Mouse (Mus musculus) stomach, postnatal 0 days (tissue): ENCODE data around the gene Scaf1. TPM values are rescaled to one million over a fixed set of nuclear protein-coding genes. Genes with fewer than 3 reads are reported as not detected.

Source experiments
- ATAC-seq: fragments of 200-750 bp; cut with Nextera tagmentation; 2 replicates; pipeline ENCODE4 v1.8.0; 2017; ENCODE audit not compliant: low FRiP score, low TSS enrichment
- DNase-seq: peaks from one replicate; pipeline ENCODE4 v3.0.0-alpha.2; 2016; ENCODE audit warnings: low spot score
- H3K27ac ChIP-seq: fragments of 300-500 bp; sonication (generic); replicated peaks from 2 replicates; pipeline ENCODE4 v1.5.1; 2014; ENCODE audit warnings: mild to moderate bottlenecking, control low read depth
- H3K27me3 ChIP-seq: fragments of 300-500 bp; sonication (generic); 2 replicates; pipeline ENCODE4 v1.6.1; 2014; ENCODE audit warnings: low read length; ENCODE audit not compliant: control insufficient read depth, insufficient read depth
- H3K36me3 ChIP-seq: fragments of 300-500 bp; sonication (generic); 2 replicates; pipeline ENCODE4 v1.6.1; 2014; ENCODE audit warnings: low read length, mixed read lengths; ENCODE audit not compliant: control insufficient read depth, insufficient read depth
- H3K4me1 ChIP-seq: fragments of 300-500 bp; sonication (generic); replicated peaks from 2 replicates; pipeline ENCODE4 v1.6.1; 2014; ENCODE audit warnings: antibody characterized with exemption; ENCODE audit not compliant: control insufficient read depth, insufficient read depth
- H3K4me2 ChIP-seq: fragments of 300-500 bp; sonication (generic); replicated peaks from 2 replicates; pipeline ENCODE4 v1.6.1; 2014; ENCODE audit warnings: low read depth, mild to moderate bottlenecking, control low read depth, moderate library complexity
- H3K4me3 ChIP-seq: fragments of 300-500 bp; sonication (generic); 2 replicates; pipeline ENCODE4 v1.5.1; 2014; ENCODE audit warnings: low read depth, low read length, control low read depth
- H3K9ac ChIP-seq: fragments of 300-500 bp; sonication (generic); 2 replicates; pipeline ENCODE4 v1.6.1; 2014; ENCODE audit warnings: mild to moderate bottlenecking, low read length, control low read depth, mixed read lengths
- H3K9me3 ChIP-seq: fragments of 300-500 bp; sonication (generic); 2 replicates; pipeline ENCODE4 v1.6.1; 2016; ENCODE audit warnings: low read length; ENCODE audit not compliant: control insufficient read depth
- CTCF ChIP-seq: IDR thresholded peaks from 2 replicates; pipeline ENCODE4 v1.5.1; 2016; ENCODE audit warnings: antibody characterized with exemption, low read depth, mild to moderate bottlenecking, moderate library complexity
- EP300 ChIP-seq: optimal IDR thresholded peaks from 2 replicates; pipeline ENCODE3; 2016; ENCODE audit warnings: antibody characterized with exemption
- WGBS: fragments of 180-500 bp; shearing (Covaris S2); extraction: QIAGEN DNeasy Blood & Tissue Kit; methylation state at CpG from one replicate; pipeline ENCODE4 v1.1.7; 2014; 5-methylcytosine and 5-hydroxymethylcytosine counted together
- polyA plus RNA-seq: library from polyadenylated mRNA; unstranded; fragments of >200 nt; fragmentation: Nextera tagmentation; extraction: Ambion mirVana; gene quantifications from 2 replicates; pipeline ENCODE4 v1.2.1, GENCODE M21; 2015

Gene Scaf1
- polyA plus RNA-seq, 1 experiment from 2014 or later = 14.9 TPM

DNA sequence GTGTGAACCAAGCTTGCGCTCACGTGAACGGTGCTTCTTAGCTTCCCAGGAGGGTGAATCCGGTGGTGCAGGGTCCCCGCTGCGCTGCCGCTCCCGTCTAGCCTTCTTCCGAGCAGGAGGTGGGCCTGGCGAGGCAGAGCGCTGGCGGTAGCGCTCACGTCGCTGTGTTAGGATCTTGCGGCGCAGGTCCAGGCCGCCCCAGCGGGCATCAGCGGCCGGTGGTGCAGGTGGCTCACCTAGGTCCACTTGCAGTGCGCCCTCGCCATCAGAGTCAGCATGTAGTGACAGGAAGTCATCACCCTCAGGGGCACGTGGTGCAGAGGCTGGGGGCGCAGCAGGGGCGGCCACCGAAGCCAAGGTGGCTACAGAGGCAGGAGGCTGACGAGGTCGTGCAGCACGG is 8.3 kb downstream of the Scaf1 start:
- H3K27ac ChIP-seq = no peak overlapping the region

DNA sequence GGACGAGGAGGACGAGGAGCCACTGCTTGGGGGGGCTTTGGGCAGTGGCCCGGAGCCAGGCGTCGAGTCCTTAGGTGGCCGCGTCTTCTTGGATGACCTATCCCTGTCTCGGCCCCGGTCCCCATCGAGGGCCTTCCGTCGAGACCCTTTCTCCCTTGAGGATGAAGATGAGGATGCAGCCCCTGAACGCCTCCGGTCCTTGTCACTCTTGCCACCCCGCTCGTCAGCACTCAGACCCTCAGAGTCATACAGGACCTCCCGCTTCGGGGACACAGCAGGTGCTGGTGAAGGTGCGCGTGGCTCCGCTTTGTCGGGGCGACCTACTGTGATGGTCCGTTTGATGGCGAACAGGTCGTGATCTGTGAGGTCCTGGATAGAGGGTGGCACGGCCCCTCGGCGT is 9.0 kb downstream of the Scaf1 start:
- DNase-seq = no peak
- Histone ChIP-seq H3K4me1 (no peaks in the 10 kb centered on the region), H3K9me3 (no peaks in the 10 kb centered on the region), H3K4me3 (no peak overlapping the region), H3K36me3 (peaks cover 54% of the 10 kb centered on the region), H3K27me3 (no peaks in the 10 kb centered on the region), H3K9ac (no peak overlapping the region), H3K4me2 (no peak overlapping the region), H3K27ac (no peak overlapping the region)
- 93% methylated on average over 29 of the region's 29 CpGs for WGBS
- TF ChIP-seq EP300 = no peak
- no peak for TF ChIP-seq CTCF
- no peak for ATAC-seq

More for the DNA sequence above, 8.3 kb downstream of the Scaf1 start:
- H3K9me3 ChIP-seq = no peaks in the 10 kb centered on the region
- H3K4me2 ChIP-seq = no peak overlapping the region
- no peaks in the 10 kb centered on the region for H3K27me3 ChIP-seq
- WGBS = 93% methylated on average over 30 of the region's 30 CpGs
- H3K36me3 ChIP-seq = peaks cover 52% of the 10 kb centered on the region
- TF ChIP-seq EP300 (no peak), CTCF (no peak)
- no peak overlapping the region for H3K9ac ChIP-seq
- ATAC-seq = no peak
- no peaks in the 10 kb centered on the region for H3K4me1 ChIP-seq
- DNase-seq = no peak
- H3K4me3 ChIP-seq = no peak overlapping the region

DNA sequence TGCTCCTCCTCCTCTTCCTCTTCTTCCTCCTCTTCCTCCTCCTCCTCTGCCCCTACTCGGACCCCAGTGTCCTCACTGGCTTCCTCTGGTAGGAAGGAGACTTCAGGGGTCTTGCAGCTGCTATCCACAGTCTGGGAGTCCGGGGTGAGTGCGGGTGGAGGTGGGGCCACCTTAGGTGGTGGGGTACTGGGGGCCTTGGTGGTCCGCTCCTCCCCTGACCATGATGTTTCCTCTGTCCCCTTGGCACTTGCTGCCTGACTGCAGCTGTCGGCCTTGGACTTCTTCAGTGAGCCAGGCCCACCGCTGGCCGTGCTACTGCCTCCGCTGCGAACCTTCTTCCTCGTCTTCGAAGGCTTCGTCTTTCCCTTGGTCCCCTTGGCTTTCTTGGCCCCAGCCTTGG is 9.7 kb downstream of the Scaf1 start:
- Histone ChIP-seq H3K27ac (no peak overlapping the region), H3K4me2 (no peak overlapping the region), H3K9ac (no peak overlapping the region), H3K4me1 (no peaks in the 10 kb centered on the region), H3K27me3 (no peaks in the 10 kb centered on the region), H3K4me3 (no peak overlapping the region), H3K9me3 (no peaks in the 10 kb centered on the region), H3K36me3 (peaks cover 57% of the 10 kb centered on the region)
- ATAC-seq (no peak), DNase-seq (no peak)
- 92% methylated on average over 12 of the region's 12 CpGs for WGBS
- TF ChIP-seq CTCF (no peak), EP300 (no peak)

DNA sequence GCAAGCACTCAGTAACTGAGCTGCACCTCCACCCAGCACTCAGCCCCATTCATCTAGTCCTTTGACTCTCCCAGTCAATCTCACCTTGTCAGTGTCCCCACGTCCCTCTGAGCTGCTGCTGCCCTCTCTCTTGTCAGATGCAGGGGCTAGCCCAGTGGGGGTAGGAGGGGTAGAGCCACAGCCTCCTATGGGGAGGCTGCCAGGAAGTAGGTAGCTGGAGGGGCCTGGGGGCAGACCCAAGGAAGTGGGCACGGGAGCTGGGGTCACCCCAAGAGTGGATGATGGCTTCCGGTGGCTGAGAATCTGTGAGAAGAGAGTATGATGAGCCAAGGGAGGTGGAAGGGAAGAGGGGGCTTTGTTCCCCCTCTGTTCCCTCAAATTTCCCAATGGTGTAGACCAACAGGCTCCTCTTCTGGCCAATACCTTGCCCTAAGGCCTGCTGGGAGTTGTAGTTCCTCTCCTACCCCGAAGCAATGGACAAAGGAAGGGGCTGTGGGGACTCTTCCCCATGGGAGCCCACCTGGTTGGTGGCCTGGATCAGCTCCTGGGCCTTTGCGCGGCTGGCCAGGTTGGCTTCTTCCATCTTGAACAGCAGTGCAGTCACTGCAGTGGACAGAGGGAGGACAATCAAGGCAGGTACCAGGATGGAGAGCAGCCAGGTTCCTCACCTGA is 10.7 kb downstream of the Scaf1 start:
- WGBS = 93% methylated on average over 6 of the region's 6 CpGs
- Histone ChIP-seq H3K4me2 (no peak overlapping the region), H3K27ac (no peak overlapping the region), H3K4me3 (no peak overlapping the region), H3K4me1 (no peaks in the 10 kb centered on the region), H3K9ac (no peak overlapping the region), H3K9me3 (no peaks in the 10 kb centered on the region), H3K36me3 (peaks cover 61% of the 10 kb centered on the region), H3K27me3 (no peaks in the 10 kb centered on the region)
- no peak for ATAC-seq
- TF ChIP-seq CTCF (no peak), EP300 (no peak)
- DNase-seq = no peak

DNA sequence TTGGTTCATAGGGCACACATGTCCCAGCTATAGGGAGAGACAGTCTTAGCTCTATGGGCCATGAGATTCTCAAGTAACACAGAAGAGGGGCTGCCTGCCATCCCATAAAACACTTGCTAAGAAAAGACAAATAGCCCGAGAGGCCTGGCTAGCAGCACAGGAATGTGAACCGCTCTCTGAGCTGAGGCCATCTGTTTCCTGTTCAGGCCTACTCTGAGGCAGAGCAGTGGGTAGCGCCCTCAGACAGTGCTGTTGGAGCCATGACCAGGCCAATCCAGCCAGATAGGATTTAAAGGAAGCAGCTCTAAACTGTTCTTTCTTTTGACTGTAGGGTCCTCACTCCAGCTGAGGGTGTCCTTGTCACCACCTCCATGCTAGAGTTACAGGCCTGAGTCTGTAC is 11.6 kb downstream of the Scaf1 start:
- Histone ChIP-seq H3K36me3 (peaks cover 58% of the 10 kb centered on the region), H3K9ac (no peak overlapping the region), H3K9me3 (no peaks in the 10 kb centered on the region), H3K4me3 (no peak overlapping the region), H3K4me1 (0 out of 2 replicates have a peak, but pooled peaks cover under 1% of the 10 kb centered on the region), H3K4me2 (no peak overlapping the region), H3K27me3 (no peaks in the 10 kb centered on the region), H3K27ac (no peak overlapping the region)
- WGBS = 55% methylated on average over 3 of the region's 3 CpGs
- DNase-seq (no peak), ATAC-seq (no peak)
- TF ChIP-seq CTCF (no peak), EP300 (no peak)

DNA sequence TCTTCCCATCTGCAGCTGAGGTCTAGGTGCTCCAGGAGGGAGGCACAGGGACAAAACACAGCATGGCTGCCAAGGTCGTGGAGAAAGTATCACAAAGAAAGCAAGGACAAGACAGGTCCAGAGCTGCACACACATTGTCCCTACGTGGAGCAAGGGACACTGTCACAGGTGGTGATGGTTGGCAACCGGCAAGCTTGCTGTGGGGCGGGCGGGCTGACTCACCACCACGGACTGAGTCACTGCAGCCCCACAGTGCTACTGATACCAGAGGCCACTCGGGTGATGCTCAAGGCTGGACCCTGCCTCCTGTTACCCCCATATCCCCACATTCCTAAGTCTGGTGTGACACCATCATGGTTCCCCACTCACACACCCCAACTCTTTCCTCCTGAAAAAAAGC is 13.7 kb downstream of the Scaf1 start:
- H3K4me3 ChIP-seq = no peak overlapping the region
- no peaks in the 10 kb centered on the region for H3K27me3 ChIP-seq
- H3K36me3 ChIP-seq = peaks cover 47% of the 10 kb centered on the region
- 0 out of 2 replicates have a peak, but pooled peaks cover 4% of the 10 kb centered on the region for H3K4me1 ChIP-seq
- H3K4me2 ChIP-seq = no peak overlapping the region
- 59% methylated on average over 7 of the region's 7 CpGs for WGBS
- DNase-seq (no peak), ATAC-seq (no peak)
- no peak for TF ChIP-seq CTCF
- TF ChIP-seq EP300 = no peak
- H3K9me3 ChIP-seq = no peaks in the 10 kb centered on the region
- H3K9ac ChIP-seq = no peak overlapping the region
- no peak overlapping the region for H3K27ac ChIP-seq
